Mouse (Mus musculus) retina, postnatal 7 days (tissue): ENCODE data around the gene Prr13.

ENCODE experiments used
- DNase-seq: peaks from one replicate; pipeline ENCODE4 v3.0.0-alpha.2; 2012; ENCODE audit warnings: low read depth, low spot score

Prr13 gene

DNA sequence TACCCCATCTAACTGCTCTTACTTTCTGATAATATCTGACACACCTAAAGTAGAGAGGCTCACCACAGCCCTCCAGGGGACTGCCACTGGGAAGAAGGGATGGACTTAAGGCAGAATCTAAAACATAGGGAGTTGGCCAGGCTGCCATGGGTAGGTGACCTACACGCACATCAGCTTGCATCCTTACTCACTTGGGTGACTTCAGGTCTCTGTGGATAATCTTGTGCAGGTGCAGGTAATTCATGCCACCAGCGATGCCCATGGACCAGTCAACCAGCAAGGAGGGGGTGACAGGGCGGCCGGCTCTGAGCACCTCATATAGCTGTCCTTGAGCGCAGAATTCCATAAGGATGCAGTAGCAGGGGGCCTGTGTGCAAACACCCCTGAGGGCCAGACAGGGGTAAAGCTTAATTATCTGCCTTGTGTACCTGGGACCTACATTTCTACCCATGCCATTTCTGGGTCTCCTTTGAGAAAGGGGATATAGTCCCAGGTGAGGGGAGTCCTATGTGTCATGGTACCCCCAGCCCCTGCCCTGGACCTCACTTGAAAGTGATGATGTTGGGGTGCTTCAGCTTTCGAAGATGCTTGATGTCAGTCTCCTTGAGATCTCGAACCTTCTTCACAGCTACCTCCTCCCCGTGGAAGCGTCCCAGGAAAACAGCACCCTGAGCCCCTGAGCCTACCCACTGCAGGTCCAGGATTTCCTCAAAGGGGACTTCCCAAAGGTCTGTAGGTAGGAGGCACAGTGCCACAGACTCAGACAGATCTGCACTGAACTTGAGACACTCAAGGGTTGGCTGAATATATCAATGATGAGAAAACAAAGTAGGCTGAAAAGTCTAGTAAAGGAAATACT is 45.3 kb downstream of the Prr13 start:
- no peak for DNase-seq

DNA sequence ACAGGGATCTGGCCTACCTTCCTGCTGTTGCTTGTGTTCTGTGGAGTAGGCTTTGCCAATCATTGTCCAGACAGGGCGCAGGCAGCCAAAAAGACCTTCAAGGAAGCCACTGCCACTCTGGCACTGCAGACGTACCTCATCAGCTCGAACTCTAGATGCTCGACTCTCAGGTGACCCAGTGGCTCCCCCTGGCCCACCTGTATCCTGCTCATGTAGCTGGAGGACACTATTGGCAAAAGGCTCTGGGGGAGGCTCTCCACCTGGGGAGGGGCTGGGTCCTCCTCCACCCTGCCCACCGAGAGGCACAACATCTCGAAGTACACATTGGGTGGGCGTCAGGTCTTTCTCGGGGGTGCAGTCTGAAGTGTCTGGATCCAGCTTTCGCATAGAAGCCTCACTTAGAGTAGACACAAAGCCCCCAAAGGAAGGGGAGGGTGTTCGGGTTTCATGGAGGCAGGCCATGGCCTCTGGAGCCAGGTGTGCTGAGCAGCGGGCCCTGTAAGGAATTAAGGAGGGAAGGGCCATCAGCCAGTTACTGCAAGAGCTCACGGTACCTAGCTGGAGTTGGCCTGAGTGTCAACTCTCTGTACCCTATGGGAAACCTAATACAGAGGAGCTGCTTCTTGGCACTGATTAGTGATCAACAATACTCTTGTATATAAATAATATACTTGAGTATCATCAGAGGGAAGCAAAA is 46.4 kb downstream of the Prr13 start:
- DNase-seq, result no peak

DNA sequence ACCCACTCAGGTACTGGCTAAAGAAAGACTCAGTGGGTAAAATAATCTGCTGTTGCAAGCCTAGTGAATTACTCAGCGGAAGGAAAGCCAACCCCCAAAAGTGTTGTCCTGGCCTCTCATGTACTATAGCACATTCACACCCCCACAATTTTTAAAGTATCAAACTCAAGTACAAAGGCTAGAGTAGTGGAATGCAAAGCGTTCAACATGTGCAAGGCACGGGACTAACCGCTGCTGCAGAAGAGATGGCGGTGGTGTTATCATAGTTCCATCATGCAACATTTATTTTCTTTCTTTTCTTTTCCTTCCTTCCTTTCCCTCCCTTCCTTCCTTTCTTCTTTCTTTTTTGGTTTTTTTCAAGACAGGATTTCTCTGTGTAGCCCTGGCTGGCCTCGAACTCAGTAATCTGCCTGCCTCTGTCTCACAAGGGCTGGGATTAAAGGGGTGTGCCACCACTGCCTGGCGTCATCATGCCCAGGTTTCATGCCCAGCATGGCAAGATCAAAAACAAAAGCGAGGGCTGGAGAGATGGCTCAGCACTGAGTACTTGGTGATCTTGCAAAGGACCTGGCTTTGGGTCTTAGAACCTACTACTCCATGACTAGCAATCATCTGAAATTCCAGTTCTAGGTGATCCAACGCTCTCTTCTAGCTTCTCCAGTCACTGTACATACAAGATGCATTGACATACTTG is 47.1 kb downstream of the Prr13 start:
- DNase-seq, result no peak

DNA sequence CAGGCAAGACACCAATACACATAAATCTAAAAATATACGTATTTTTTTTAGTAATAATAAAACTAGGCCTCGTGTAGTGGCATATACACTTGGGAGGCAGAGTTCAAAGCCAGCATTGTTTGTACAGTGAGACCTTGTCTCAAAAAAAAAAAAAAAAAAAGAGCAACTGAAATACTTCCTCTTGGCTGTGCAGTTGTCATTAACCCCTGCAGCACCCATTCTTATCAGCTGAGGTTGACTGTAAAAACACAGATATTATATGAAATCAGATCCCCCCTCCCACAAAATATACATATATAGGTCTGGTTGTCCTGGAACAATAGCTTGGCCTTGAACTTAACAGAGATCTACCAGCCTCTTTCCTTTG is 47.6 kb downstream of the Prr13 start:
- no peak for DNase-seq

- no peak for DNase-seq
Measured at GRCm38 (mm10) chr15:102506864-102507263, 48.0 kb downstream of the Prr13 start.

DNA sequence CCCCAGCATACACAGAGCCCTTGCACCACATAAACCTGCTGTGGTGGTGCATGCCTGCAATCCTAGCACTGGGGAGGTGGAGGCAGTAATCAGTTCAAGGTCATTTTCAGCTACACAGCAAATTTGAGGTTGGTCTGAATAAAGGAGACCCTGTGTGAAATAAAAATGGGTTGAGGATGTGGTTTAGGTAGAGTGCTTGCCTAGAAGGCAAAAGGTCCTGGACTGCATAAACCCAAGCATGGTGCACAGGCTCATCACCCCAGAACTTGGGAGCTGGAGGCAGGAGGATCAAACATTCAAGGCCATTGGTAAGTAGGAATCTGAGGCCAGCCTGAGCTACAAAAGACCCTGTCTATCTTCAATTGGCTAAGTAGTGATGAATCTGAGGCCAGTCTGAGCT is 48.7 kb downstream of the Prr13 start:
- no peak for DNase-seq

DNA sequence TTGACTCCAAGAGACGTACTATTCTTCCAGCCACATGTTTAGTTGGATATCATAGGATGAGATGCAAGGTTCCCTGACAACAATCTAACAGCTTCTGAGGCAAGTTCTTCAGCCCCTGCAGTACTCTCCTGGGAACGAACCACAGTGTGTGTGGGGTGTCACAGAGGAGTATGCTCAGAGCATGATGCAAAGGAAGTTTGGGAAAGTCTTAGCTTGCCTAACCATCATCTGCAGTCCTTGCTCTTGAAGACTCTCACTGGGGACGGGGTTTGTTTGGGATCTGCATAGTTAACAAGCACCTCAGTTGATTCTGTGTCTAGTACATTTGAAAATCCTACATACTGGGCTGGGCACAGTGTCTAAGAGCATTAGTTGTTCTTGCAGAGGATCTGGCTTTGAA is 49.5 kb downstream of the Prr13 start:
- no peak for DNase-seq

GRCm38 (mm10) chr15:102510110-102510509 is 51.3 kb downstream of the Prr13 start:
- DNase-seq, result no peak

- peak; percentile 79 for DNase-seq
Measured at GRCm38 (mm10) chr15:102510590-102511284, 51.9 kb downstream of the Prr13 start.

- DNase-seq, result no peak
Measured at GRCm38 (mm10) chr15:102511285-102511833, 52.5 kb downstream of the Prr13 start.

- DNase-seq, result no peak
Measured at GRCm38 (mm10) chr15:102512010-102512409, 53.2 kb downstream of the Prr13 start.
